Mouse (Mus musculus): ENCODE results near the gene Gria1.

GRCm38 (mm10) chr11:57145704-57146103 is 134.5 kb downstream of the Gria1 start:
- TF ChIP-seq CTCF (IDR thresholded peaks at IDR 0.05; ENCODE audit: extremely low read depth, insufficient read depth, insufficient read length, insufficient replicate concordance) (no peak), POLR2A (IDR thresholded peaks at IDR 0.05; ENCODE audit: low read depth, low read length) (no peak)
